Mouse (Mus musculus) CH12.LX (cell line): ENCODE measurements at regions not wholly inside any gene's neighbourhood (a gene's known extent, or its start where the extent isn't known, plus 50 kb on each side); places are given as distances from the start of the nearest gene placed in this dataset.

Source experiments
- CTCF ChIP-seq, 2 experiments: IDR thresholded peaks in 1 of 2; conservative IDR thresholded peaks in 1 of 2; 2 replicates each; pipeline ENCODE4 v1.5.1; 2011 to 2012; ENCODE audit warnings: low read depth in 2 of 2, low read length in 2 of 2, improper control_type of control experiment in 1 of 2, inconsistent platforms in 1 of 2, mild to moderate bottlenecking in 1 of 2, moderate library complexity in 1 of 2
- MAX ChIP-seq: IDR thresholded peaks from 2 replicates; pipeline ENCODE4 v1.6.1; 2011; ENCODE audit warnings: low read length, improper control_type of control experiment
- POLR2AphosphoS2 ChIP-seq: IDR thresholded peaks from 2 replicates; pipeline ENCODE4 v1.6.1; 2011; ENCODE audit warnings: low read depth, low read length, improper control_type of control experiment
- USF1 ChIP-seq: IDR thresholded peaks from 2 replicates; pipeline ENCODE4 v1.6.1; 2014; ENCODE audit warnings: low read depth, mild to moderate bottlenecking, inconsistent platforms, low read length, improper control_type of control experiment
- ZKSCAN1 ChIP-seq: IDR thresholded peaks from 2 replicates; pipeline ENCODE4 v1.6.1; 2012; ENCODE audit warnings: low read depth, inconsistent platforms, low read length, improper control_type of control experiment, borderline replicate concordance

- no peak for TF ChIP-seq USF1
- TF ChIP-seq ZKSCAN1 = no peak
- TF ChIP-seq MAX = no peak
- TF ChIP-seq POLR2AphosphoS2 = no peak
- TF ChIP-seq CTCF (conservative IDR thresholded peaks at IDR 0.05 in 1 of 2, IDR thresholded peaks at IDR 0.05 in 1 of 2; ENCODE audit: low read depth in 2 of 2, low read length in 2 of 2) = no peak
Observed at GRCm38 (mm10) chr15:14253602-14254301, 1080.3 kb upstream of the Cdh6 start.
